Mouse (Mus musculus) liver, postnatal 0 days (tissue): Measurements from ENCODE around the gene Sec14l2. TPM values are rescaled to one million over a fixed set of nuclear protein-coding genes. Genes with fewer than 3 reads are reported as not detected.
A peak's percentile ranks its signal among the peaks of the same experiment; 100 is the strongest.

ENCODE experiments used
- ATAC-seq: fragments of 200-750 bp; cut with Nextera tagmentation; 2 replicates; pipeline ENCODE4 v1.8.0; 2017; ENCODE audit warnings: mild to moderate bottlenecking, moderate library complexity
- DNase-seq: peaks from one replicate; pipeline ENCODE4 v3.0.0-alpha.2; 2016
- H3K27ac ChIP-seq: fragments of 300-500 bp; sonication (generic); 2 replicates; pipeline ENCODE4 v1.5.1; 2014; ENCODE audit warnings: antibody characterized with exemption, moderate library complexity, mild to moderate bottlenecking, low read depth
- H3K27me3 ChIP-seq: fragments of 300-500 bp; sonication (generic); 2 replicates; pipeline ENCODE4 v1.6.1; 2014; ENCODE audit warnings: low read length, control low read depth, mixed read lengths; ENCODE audit not compliant: insufficient read depth
- H3K36me3 ChIP-seq: fragments of 300-500 bp; sonication (generic); replicated peaks from 2 replicates; pipeline ENCODE4 v1.6.1; 2014; ENCODE audit warnings: mild to moderate bottlenecking, control low read depth, low read length, moderate library complexity, mixed read lengths; ENCODE audit not compliant: insufficient read depth
- H3K4me1 ChIP-seq: fragments of 300-500 bp; sonication (generic); 2 replicates; pipeline ENCODE4 v1.6.1; 2014; ENCODE audit warnings: antibody characterized with exemption, mild to moderate bottlenecking, control low read depth; ENCODE audit not compliant: insufficient read depth
- H3K4me2 ChIP-seq: fragments of 300-500 bp; sonication (generic); 2 replicates; pipeline ENCODE4 v1.6.1; 2014; ENCODE audit warnings: low read depth, mild to moderate bottlenecking, low read length, moderate library complexity, mixed read lengths
- H3K4me3 ChIP-seq: fragments of 300-500 bp; sonication (generic); 2 replicates; pipeline ENCODE4 v1.5.1; 2014; ENCODE audit warnings: low read depth, low read length
- H3K9ac ChIP-seq: fragments of 300-500 bp; sonication (generic); replicated peaks from 2 replicates; pipeline ENCODE4 v1.6.1; 2014; ENCODE audit warnings: mild to moderate bottlenecking, moderate library complexity
- H3K9me3 ChIP-seq: fragments of 300-500 bp; sonication (generic); 2 replicates; pipeline ENCODE4 v1.6.1; 2016; ENCODE audit warnings: mild to moderate bottlenecking, control low read depth, low read length, mixed read lengths
- CTCF ChIP-seq: sonication (generic); IDR thresholded peaks from 2 replicates; pipeline ENCODE4 v1.5.1; 2016; ENCODE audit warnings: antibody characterized with exemption, low read depth
- EP300 ChIP-seq: IDR thresholded peaks from 2 replicates; pipeline ENCODE4 v1.6.1; 2016; ENCODE audit warnings: antibody characterized with exemption, low read depth, mild to moderate bottlenecking
- WGBS: fragments of 180-500 bp; shearing (Covaris S2); extraction: QIAGEN DNeasy Blood & Tissue Kit; methylation state at CpG from one replicate; pipeline ENCODE4 v1.1.7; 2014; ENCODE audit not compliant: insufficient replicate concordance; 5-methylcytosine and 5-hydroxymethylcytosine counted together
- polyA plus RNA-seq: library from polyadenylated mRNA; unstranded; fragments of >200 nt; fragmentation: Nextera tagmentation; extraction: Ambion mirVana; gene quantifications from 2 replicates; pipeline ENCODE4 v1.2.1, GENCODE M21; 2015

The Sec14l2 gene
- polyA plus RNA-seq, 1 experiment from 2014 or later = 54.2 TPM

GRCm38 (mm10) chr11:4078267-4078933 lies 44.8 kb downstream of the Sec14l2 start:
- DNase-seq (no peak), ATAC-seq (no peak)
- no peak overlapping the region for H3K4me2 ChIP-seq
- no peaks in the 10 kb centered on the region for H3K36me3 ChIP-seq
- H3K4me3 ChIP-seq = no peak overlapping the region
- TF ChIP-seq EP300 = no peak
- no peak for TF ChIP-seq CTCF
- no peak overlapping the region for H3K27ac ChIP-seq
- WGBS = 62% methylated on average over 7 of the region's 7 CpGs
- no peaks in the 10 kb centered on the region for H3K4me1 ChIP-seq
- no peak overlapping the region for H3K9ac ChIP-seq
- no peaks in the 10 kb centered on the region for H3K27me3 ChIP-seq
- H3K9me3 ChIP-seq = no peaks in the 10 kb centered on the region

- H3K4me1 ChIP-seq = no peaks in the 10 kb centered on the region
- no peaks in the 10 kb centered on the region for H3K27me3 ChIP-seq
- WGBS = 14% methylated on average over 8 of the region's 8 CpGs
- H3K4me3 ChIP-seq = no peak overlapping the region
- no peaks in the 10 kb centered on the region for H3K9me3 ChIP-seq
- ATAC-seq = no peak
- no peak overlapping the region for H3K4me2 ChIP-seq
- H3K36me3 ChIP-seq = no peaks in the 10 kb centered on the region
- peak; percentile 76 for DNase-seq
- TF ChIP-seq CTCF (no peak), EP300 (no peak)
- no peak overlapping the region for H3K9ac ChIP-seq
- H3K27ac ChIP-seq = no peak overlapping the region
Measured at GRCm38 (mm10) chr11:4076633-4077032, 46.6 kb downstream of the Sec14l2 start.

GRCm38 (mm10) chr11:4069664-4070063 lies 53.6 kb downstream of the Sec14l2 start:
- TF ChIP-seq CTCF (no peak), EP300 (no peak)
- no peak for DNase-seq
- 57% methylated on average over 1 of the region's 1 CpGs for WGBS
- no peaks in the 10 kb centered on the region for H3K4me1 ChIP-seq
- no peak overlapping the region for H3K4me2 ChIP-seq
- H3K27me3 ChIP-seq = 0 out of 2 replicates have a peak, but pooled peaks cover under 1% of the 10 kb centered on the region
- H3K9ac ChIP-seq = no peak overlapping the region
- no peaks in the 10 kb centered on the region for H3K9me3 ChIP-seq
- H3K36me3 ChIP-seq = no peaks in the 10 kb centered on the region
- ATAC-seq = no peak
- H3K27ac ChIP-seq = no peak overlapping the region
- H3K4me3 ChIP-seq = no peak overlapping the region

GRCm38 (mm10) chr11:4064627-4065122 lies 58.5 kb downstream of the Sec14l2 start, which contains the start of gene Sec14l3:
Sec14l3 (plus strand) TSS chr11:4064841.
- Histone ChIP-seq H3K4me3 (no peak within 1 kb of the TSS), H3K27me3 (0 out of 2 replicates have a peak, but pooled peaks cover 3% of the 10 kb centered on the region), H3K4me1 (no peaks in the 10 kb centered on the region), H3K9me3 (no peaks in the 10 kb centered on the region), H3K4me2 (no peak within 1 kb of the TSS), H3K27ac (no peak within 1 kb of the TSS), H3K9ac (no peak within 1 kb of the TSS), H3K36me3 (no peaks in the 10 kb centered on the region)
- 49% methylated on average over 5 of the region's 5 CpGs for WGBS
- ATAC-seq (no peak), DNase-seq (no peak)
- TF ChIP-seq CTCF = no peak
- TF ChIP-seq EP300 = no peak

- 0 out of 2 replicates have a peak, but pooled peaks cover 3% of the 10 kb centered on the region for H3K27me3 ChIP-seq
- no peak overlapping the region for H3K27ac ChIP-seq
- no peak for TF ChIP-seq CTCF
- TF ChIP-seq EP300 = no peak
- no peaks in the 10 kb centered on the region for H3K4me1 ChIP-seq
- no peaks in the 10 kb centered on the region for H3K9me3 ChIP-seq
- no peak overlapping the region for H3K4me2 ChIP-seq
- H3K4me3 ChIP-seq = no peak overlapping the region
- ATAC-seq (no peak), DNase-seq (no peak)
- no peaks in the 10 kb centered on the region for H3K36me3 ChIP-seq
- no peak overlapping the region for H3K9ac ChIP-seq
- WGBS = 52% methylated on average over 6 of the region's 6 CpGs
Measured at GRCm38 (mm10) chr11:4062981-4063380, 60.2 kb downstream of the Sec14l2 start.

GRCm38 (mm10) chr11:4062523-4062922 lies 60.7 kb downstream of the Sec14l2 start:
- TF ChIP-seq EP300 (no peak), CTCF (no peak)
- Histone ChIP-seq H3K27ac (no peak overlapping the region), H3K27me3 (0 out of 2 replicates have a peak, but pooled peaks cover 3% of the 10 kb centered on the region), H3K9ac (no peak overlapping the region), H3K36me3 (no peaks in the 10 kb centered on the region), H3K9me3 (no peaks in the 10 kb centered on the region), H3K4me1 (no peaks in the 10 kb centered on the region), H3K4me3 (no peak overlapping the region), H3K4me2 (no peak overlapping the region)
- no peak for ATAC-seq
- DNase-seq = no peak
- 87% methylated on average over 4 of the region's 4 CpGs for WGBS
